Mouse (Mus musculus) hindbrain, embryonic 16.5 days (tissue): ENCODE results near the gene Hck. TPM values are rescaled to one million over a fixed set of nuclear protein-coding genes. Genes with fewer than 3 reads are reported as not detected.

Source experiments
- ATAC-seq: fragments of 200-750 bp; cut with Nextera tagmentation; 2 replicates; pipeline ENCODE4 v1.8.0; 2017; ENCODE audit warnings: moderate TSS enrichment, moderate library complexity
- H3K27ac ChIP-seq: fragments of 300-500 bp; sonication (generic); 2 replicates; pipeline ENCODE4 v1.5.1; 2014; ENCODE audit warnings: low read depth, mild to moderate bottlenecking, control low read depth, low read length, moderate library complexity
- H3K27me3 ChIP-seq: fragments of 300-500 bp; sonication (generic); replicated peaks from 2 replicates; pipeline ENCODE4 v1.6.1; 2014; ENCODE audit warnings: low read length; ENCODE audit not compliant: control insufficient read depth, insufficient read depth
- H3K36me3 ChIP-seq: fragments of 300-500 bp; sonication (generic); 2 replicates; pipeline ENCODE4 v1.6.1; 2014; ENCODE audit warnings: mild to moderate bottlenecking, low read length, moderate library complexity, mixed read lengths; ENCODE audit not compliant: control insufficient read depth, insufficient read depth
- H3K4me1 ChIP-seq: fragments of 300-500 bp; sonication (generic); 2 replicates; pipeline ENCODE4 v1.6.1; 2014; ENCODE audit warnings: low read depth, low read length; ENCODE audit not compliant: control insufficient read depth, insufficient read depth
- H3K4me2 ChIP-seq: fragments of 300-500 bp; sonication (generic); 2 replicates; pipeline ENCODE4 v1.6.1; 2014; ENCODE audit warnings: mild to moderate bottlenecking, low read length, control low read depth, moderate library complexity
- H3K4me3 ChIP-seq: fragments of 300-500 bp; sonication (generic); 2 replicates; pipeline ENCODE4 v1.5.1; 2014; ENCODE audit warnings: mild to moderate bottlenecking, low read length, control low read depth, moderate library complexity
- H3K9ac ChIP-seq: fragments of 300-500 bp; sonication (generic); 2 replicates; pipeline ENCODE4 v1.6.1; 2014; ENCODE audit warnings: low read depth, mild to moderate bottlenecking, control low read depth, low read length, moderate library complexity
- H3K9me3 ChIP-seq: fragments of 300-500 bp; sonication (generic); 2 replicates; pipeline ENCODE4 v1.6.1; 2014; ENCODE audit warnings: mild to moderate bottlenecking, low read length, moderate library complexity; ENCODE audit not compliant: control insufficient read depth
- WGBS: fragments of 180-500 bp; shearing (Covaris S2); extraction: QIAGEN DNeasy Blood & Tissue Kit; methylation state at CpG from one replicate; pipeline ENCODE4 v1.1.7; 2014; 5-methylcytosine and 5-hydroxymethylcytosine counted together
- polyA plus RNA-seq: library from polyadenylated mRNA; unstranded; fragments of >200 nt; fragmentation: Nextera tagmentation; extraction: Ambion mirVana; gene quantifications from 2 replicates; pipeline ENCODE4 v1.2.1, GENCODE M21; 2015

The Hck gene
- polyA plus RNA-seq, 1 experiment from 2014 or later = 5.3 TPM

DNA sequence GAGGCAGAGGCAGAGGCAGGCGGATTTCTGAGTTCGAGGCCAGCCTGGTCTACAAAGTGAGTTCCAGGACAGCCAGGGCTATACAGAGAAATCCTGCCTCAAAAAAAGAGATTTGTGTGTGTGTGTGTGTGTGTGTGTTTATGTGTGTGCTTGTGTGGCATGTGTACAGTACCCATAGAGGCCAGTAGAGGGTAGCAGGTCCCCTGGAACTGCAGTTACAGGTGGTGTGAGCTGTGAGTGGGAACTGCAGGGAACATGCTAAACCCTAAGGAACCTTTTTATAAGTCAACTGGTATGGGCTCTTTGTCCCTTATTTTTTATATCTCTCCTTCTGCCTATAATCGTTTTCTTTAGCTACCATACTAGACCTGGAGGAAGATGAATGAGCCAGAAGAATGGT is 49.0 kb downstream of the Hck start:
- Histone ChIP-seq H3K9ac (no peak overlapping the region), H3K9me3 (no peaks in the 10 kb centered on the region), H3K27ac (no peak overlapping the region), H3K4me3 (no peak overlapping the region), H3K27me3 (no peaks in the 10 kb centered on the region), H3K36me3 (no peaks in the 10 kb centered on the region), H3K4me1 (peaks cover 4% of the 10 kb centered on the region), H3K4me2 (no peak overlapping the region)
- WGBS = 81% methylated on average over 1 of the region's 3 CpGs
- no peak for ATAC-seq

DNA sequence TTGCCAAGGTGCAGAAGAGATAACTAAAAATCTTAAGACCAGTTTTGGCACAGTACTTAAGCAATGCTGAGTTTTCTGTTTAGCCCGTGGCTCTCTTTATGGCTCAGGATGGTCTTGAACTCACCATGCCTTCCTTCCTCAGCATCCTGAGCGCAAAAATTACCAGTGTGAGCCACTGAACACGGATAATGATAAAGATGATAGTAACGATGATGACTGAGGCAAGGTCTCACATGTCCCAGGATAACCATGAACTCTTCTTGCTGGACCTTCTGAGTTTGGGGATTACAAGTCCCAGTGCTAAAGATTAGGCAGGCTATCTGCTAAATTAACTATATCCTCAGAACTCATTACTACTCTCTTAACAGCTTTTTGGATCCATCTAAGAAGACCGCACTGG is 51.9 kb downstream of the Hck start:
- Histone ChIP-seq H3K9ac (no peak overlapping the region), H3K4me2 (no peak overlapping the region; the same call in 1 of the 2 replicates)
- ATAC-seq = no peak

DNA sequence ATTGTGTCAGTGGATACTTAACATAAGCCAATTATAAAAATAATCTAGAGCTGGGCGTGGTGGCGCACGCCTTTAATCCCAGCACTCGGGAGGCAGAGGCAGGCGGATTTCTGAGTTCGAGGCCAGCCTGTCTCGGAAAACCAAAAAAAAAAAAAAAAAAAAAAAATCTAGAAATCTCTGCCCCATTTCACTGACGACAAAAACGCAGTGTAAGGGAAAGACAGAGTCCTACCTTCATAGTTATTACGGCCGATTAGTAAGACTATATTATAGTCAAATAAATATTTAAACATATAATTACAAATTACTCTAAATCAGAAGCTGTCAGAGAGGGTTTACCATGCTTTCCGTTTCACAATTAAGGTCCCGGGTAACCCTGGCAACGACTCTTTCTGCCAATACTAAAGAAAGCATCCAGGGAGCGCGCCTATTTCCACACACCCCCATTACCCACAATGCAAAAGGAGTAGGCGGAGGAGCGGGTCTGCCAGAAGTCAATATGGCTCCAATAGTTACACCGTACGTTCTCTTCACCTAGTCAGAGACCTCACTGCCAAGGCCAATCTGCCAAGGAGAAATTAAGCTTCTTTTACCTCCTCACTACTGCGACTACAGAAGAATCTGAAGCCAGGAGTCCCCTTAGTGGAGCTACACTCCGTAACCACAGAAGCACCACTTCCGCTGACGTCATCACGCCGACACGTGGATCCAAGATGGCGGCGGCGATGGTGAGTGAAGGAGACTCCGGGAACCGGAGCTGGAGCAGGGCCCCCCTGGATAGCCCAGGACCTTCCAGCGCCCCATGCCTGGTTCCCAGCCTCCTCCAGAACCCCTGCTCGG is 52.8 kb downstream of the Hck start, which contains the start of gene Tm9sf4:
Gene Tm9sf4, plus strand, starts transcription at position 460 of the 840 bp plus-strand sequence.
- Histone ChIP-seq H3K27ac (peak within 1 kb of the TSS; percentile 97), H3K36me3 (no peaks in the 10 kb centered on the region)
- WGBS = 9% methylated on average over 34 of the region's 34 CpGs

More for the DNA sequence above, 51.9 kb downstream of the Hck start:
- no peaks in the 10 kb centered on the region for H3K27me3 ChIP-seq
- no peak overlapping the region for H3K27ac ChIP-seq
- H3K36me3 ChIP-seq = no peaks in the 10 kb centered on the region
- WGBS = 83% methylated on average over 5 of the region's 5 CpGs
- H3K9me3 ChIP-seq = no peaks in the 10 kb centered on the region
- H3K4me1 ChIP-seq = peaks cover 11% of the 10 kb centered on the region
- H3K4me3 ChIP-seq = no peak overlapping the region

DNA sequence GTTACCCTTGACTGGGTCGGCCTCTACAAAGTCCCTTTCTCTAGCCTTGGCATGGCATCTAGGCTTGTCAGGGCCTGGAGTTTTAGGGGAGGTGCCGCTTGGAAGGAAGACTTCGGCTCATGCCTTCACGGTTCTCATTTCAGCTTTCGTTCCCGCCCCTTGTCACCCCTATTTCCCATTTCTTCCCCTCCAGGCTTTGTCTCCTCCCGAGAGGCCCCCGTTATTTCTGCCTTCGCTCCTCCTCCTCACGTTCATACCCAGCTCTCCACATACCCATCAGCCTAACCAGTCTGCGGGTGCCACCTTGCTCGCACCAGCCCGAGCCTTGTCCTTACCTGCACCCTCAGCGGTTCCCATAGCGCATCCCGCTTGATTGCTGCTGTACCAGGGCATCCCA is 53.4 kb downstream of the Hck start:
- WGBS = 0% methylated on average over 16 of the region's 16 CpGs
- peak; percentile 59 for ATAC-seq

More for the DNA sequence above, 52.8 kb downstream of the Hck start, which contains the start of gene Tm9sf4:
- Histone ChIP-seq H3K9ac (peak within 1 kb of the TSS; percentile 88), H3K9me3 (no peaks in the 10 kb centered on the region), H3K4me1 (peaks cover 11% of the 10 kb centered on the region), H3K27me3 (no peaks in the 10 kb centered on the region), H3K4me3 (peak within 1 kb of the TSS; percentile 89), H3K4me2 (peak within 1 kb of the TSS; percentile 97)
- ATAC-seq = peak; percentile 95

DNA sequence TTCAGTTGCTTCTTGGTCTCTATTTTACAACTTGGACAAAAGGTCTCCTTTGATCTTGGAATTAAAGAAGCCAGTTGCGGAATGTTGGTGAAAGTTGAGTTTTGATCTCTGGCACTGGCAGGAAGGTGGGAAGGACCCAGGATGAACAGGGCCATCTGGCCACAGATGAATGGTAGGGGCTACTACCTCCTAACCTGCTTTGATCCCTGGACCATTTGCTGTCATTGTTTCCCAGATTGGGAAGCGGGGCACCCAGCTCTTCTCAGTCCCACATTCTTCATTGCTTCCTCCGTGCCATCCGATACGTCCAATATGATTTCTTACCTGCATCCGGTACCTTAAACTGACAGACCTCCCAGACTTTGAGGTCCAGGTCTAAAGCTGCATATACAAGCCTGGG is 58.9 kb downstream of the Hck start:
- Histone ChIP-seq H3K9ac (no peak overlapping the region), H3K27ac (no peak overlapping the region), H3K36me3 (no peaks in the 10 kb centered on the region), H3K4me2 (no peak overlapping the region), H3K27me3 (no peaks in the 10 kb centered on the region), H3K9me3 (no peaks in the 10 kb centered on the region), H3K4me1 (peaks cover 12% of the 10 kb centered on the region), H3K4me3 (no peak overlapping the region)
- ATAC-seq = no peak
- WGBS = 78% methylated on average over 6 of the region's 6 CpGs

More for the DNA sequence above, 53.4 kb downstream of the Hck start:
- Histone ChIP-seq H3K9ac (peak overlapping the region; percentile 88), H3K4me1 (peaks cover 11% of the 10 kb centered on the region), H3K27ac (peak overlapping the region; percentile 97), H3K36me3 (no peaks in the 10 kb centered on the region), H3K9me3 (no peaks in the 10 kb centered on the region), H3K27me3 (no peaks in the 10 kb centered on the region), H3K4me2 (peak overlapping the region; percentile 97), H3K4me3 (peak overlapping the region; percentile 89)

DNA sequence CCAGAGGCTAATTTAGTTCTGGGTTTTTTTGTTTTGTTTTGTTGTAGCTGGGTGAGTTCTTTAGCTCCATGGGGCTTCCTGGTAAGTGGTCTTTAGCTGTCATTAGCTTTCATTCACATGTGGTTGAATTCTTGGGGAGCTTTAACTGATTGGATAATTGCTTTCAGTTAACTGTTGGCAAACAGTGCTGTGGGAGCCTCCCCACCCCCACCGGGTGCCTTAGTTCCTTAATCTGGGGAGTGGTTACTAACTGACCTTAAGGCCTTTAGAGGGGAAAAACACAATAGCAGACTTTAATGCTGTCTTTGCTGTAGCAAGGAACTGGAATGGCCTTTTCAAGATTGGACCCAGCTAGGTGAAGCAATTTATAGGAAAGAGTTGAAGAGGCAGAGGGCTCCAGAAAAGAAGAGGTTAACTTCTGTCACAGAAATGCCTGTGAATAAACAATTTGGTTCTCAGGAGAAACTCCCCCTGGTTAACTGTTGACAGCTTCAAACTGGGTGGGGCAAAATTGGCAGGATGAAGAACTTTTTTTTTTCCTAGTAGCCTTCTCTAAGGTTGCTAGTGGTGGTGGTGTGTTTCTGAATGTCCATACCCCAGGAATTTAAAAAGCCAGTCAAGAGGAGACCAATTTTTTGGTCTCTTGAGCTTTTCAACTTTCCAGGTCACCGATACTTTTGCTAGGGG is 60.0 kb downstream of the Hck start:
- Histone ChIP-seq H3K27me3 (no peaks in the 10 kb centered on the region), H3K4me2 (no peak overlapping the region), H3K27ac (no peak overlapping the region), H3K9ac (no peak overlapping the region), H3K9me3 (no peaks in the 10 kb centered on the region), H3K4me3 (no peak overlapping the region), H3K36me3 (no peaks in the 10 kb centered on the region), H3K4me1 (peaks cover 4% of the 10 kb centered on the region)
- no peak for ATAC-seq
- 16% methylated on average over 2 of the region's 2 CpGs for WGBS

DNA sequence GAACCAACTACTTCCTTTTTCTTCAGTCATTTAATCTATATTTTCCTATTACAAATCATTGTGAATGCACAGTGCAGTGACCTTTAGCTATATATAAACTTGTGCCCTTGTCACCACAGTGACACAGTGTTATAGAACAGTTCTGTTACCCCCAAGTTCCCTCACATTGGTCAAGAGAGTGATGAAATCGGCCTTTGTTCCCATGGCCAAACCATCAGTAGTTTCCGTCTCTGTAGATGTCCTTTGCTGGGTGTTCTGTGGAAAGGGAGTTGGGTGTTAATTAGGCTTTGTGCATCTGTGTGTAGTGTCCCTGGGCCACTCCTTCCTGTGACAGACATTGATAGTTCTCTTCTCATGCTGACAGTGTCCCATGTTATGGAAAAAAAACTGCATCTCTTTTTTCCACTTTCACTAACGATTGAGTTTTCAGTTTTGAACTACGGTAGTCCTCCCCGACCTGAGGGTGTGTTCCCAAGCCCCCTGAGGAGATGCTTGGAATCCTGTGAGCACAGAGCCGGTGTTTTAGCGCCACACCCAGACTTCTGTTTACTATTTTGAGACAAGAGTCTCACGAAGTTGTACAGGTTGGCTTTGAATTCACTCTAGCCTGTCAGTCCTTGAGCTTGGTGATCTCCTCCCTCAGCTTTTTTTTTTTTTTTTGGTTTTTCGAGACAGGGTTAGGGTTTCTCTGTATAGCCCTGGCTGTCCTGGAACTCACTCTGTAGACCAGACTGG is 62.4 kb downstream of the Hck start:
- peaks cover 3% of the 10 kb centered on the region; the same call in 1 of the 2 replicates for H3K9me3 ChIP-seq
- no peak overlapping the region for H3K9ac ChIP-seq
- no peak overlapping the region for H3K4me3 ChIP-seq
- no peak for ATAC-seq
- no peaks in the 10 kb centered on the region for H3K36me3 ChIP-seq
- 90% methylated on average over 9 of the region's 9 CpGs for WGBS
- H3K4me2 ChIP-seq = no peak overlapping the region
- no peaks in the 10 kb centered on the region for H3K27me3 ChIP-seq
- H3K4me1 ChIP-seq = peaks cover 4% of the 10 kb centered on the region
- H3K27ac ChIP-seq = no peak overlapping the region

DNA sequence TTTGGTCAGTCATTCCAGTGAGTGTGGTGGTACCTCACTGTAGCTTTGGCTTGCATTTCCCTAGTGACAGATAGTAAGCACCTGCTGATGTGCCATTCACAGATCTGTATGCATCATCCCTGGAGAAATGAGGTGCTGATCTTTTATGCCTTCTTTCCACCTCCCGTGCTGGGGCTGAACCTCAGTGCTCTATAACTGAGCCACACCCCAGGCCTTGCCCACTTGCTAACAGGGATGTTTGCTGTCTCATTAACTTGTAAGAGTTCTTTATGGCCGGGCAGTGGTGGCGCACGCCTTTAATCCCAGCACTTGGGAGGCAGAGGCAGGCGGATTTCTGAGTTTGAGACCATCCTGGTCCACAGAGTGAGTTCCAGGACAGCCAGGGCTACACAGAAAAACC is 63.7 kb downstream of the Hck start:
- Histone ChIP-seq H3K9ac (no peak overlapping the region), H3K4me1 (peaks cover 4% of the 10 kb centered on the region), H3K27me3 (no peaks in the 10 kb centered on the region), H3K36me3 (no peaks in the 10 kb centered on the region), H3K4me3 (no peak overlapping the region), H3K27ac (no peak overlapping the region), H3K9me3 (peaks cover 3% of the 10 kb centered on the region; the same call in 1 of the 2 replicates), H3K4me2 (no peak overlapping the region)
- ATAC-seq = no peak
- 95% methylated on average over 5 of the region's 5 CpGs for WGBS
